14 mouse cellular contexts compared by ENCODE assay signal in genomic region chr14:59862351-59862750, GRCm38 (mm10).
DNase-seq lines count a peak whose midpoint lies in the region; ATAC-seq lines count a peak whose summit lies in the region.
"Had no signal": no experiment of that assay in that cellular context is flagged by ENCODE, and none has a peak within 500 bp of the region (broad histone marks: within the 10 kb centered on the region; RNA-seq: fewer than 3 reads in every experiment).

No protein-coding gene starts in this region.

- no peaks in the 10 kb centered on the region for H3K36me3 ChIP-seq in hindbrain, embryonic 15.5 days
- no peaks in the 10 kb centered on the region for H3K36me3 ChIP-seq in hindbrain, embryonic 12.5 days
- no peaks in the 10 kb centered on the region for H3K36me3 ChIP-seq in neural tube, embryonic 13.5 days
- no peaks in the 10 kb centered on the region for H3K36me3 ChIP-seq in limb, embryonic 13.5 days
- H3K36me3 ChIP-seq: embryonic facial prominence, embryonic 15.5 days; G1E; heart, embryonic 12.5 days had no signal

- H3K9ac ChIP-seq in hindbrain, embryonic 15.5 days = no peak overlapping the region
- H3K9ac ChIP-seq in hindbrain, embryonic 12.5 days = no peak overlapping the region
- no peak overlapping the region for H3K9ac ChIP-seq in neural tube, embryonic 13.5 days
- no peak overlapping the region for H3K9ac ChIP-seq in limb, embryonic 13.5 days
- H3K9ac ChIP-seq: embryonic facial prominence, embryonic 15.5 days; heart, embryonic 12.5 days; liver, embryonic 14.5 days had no signal

- H3K4me2 ChIP-seq in hindbrain, embryonic 15.5 days = no peak overlapping the region
- H3K4me2 ChIP-seq in hindbrain, embryonic 12.5 days (replicated peaks) = no peak overlapping the region
- H3K4me2 ChIP-seq in neural tube, embryonic 13.5 days = no peak overlapping the region
- H3K4me2 ChIP-seq in limb, embryonic 13.5 days (replicated peaks) = no peak overlapping the region
- H3K4me2 ChIP-seq: embryonic facial prominence, embryonic 15.5 days; heart, embryonic 12.5 days had no signal

- peak; percentile 65; the same call in 1 of the 2 replicates for ATAC-seq in hindbrain, embryonic 15.5 days (ENCODE audit: low FRiP score, low read depth)
- ATAC-seq in hindbrain, embryonic 12.5 days (ENCODE audit: low FRiP score) = no peak
- peak; percentile 64 for ATAC-seq in neural tube, embryonic 13.5 days (ENCODE audit: low read depth)
- ATAC-seq in limb, embryonic 13.5 days (ENCODE audit: low FRiP score, low read depth) = peak; percentile 58
- ATAC-seq: lung, postnatal 0 days had no signal

- H3K27me3 ChIP-seq in hindbrain, embryonic 15.5 days = no peaks in the 10 kb centered on the region
- no peaks in the 10 kb centered on the region for H3K27me3 ChIP-seq in hindbrain, embryonic 12.5 days
- H3K27me3 ChIP-seq in neural tube, embryonic 13.5 days = no peaks in the 10 kb centered on the region
- 0 out of 2 replicates have a peak, but pooled peaks cover 4% of the 10 kb centered on the region for H3K27me3 ChIP-seq in limb, embryonic 13.5 days
- H3K27me3 ChIP-seq: embryonic facial prominence, embryonic 15.5 days; heart, embryonic 12.5 days had no signal

- H3K9me3 ChIP-seq in hindbrain, embryonic 15.5 days = no peaks in the 10 kb centered on the region
- H3K9me3 ChIP-seq in hindbrain, embryonic 12.5 days (replicated peaks) = 0 out of 2 replicates have a peak, but pooled peaks cover 4% of the 10 kb centered on the region
- H3K9me3 ChIP-seq in neural tube, embryonic 13.5 days = no peaks in the 10 kb centered on the region
- peaks cover 5% of the 10 kb centered on the region for H3K9me3 ChIP-seq in limb, embryonic 13.5 days
- H3K9me3 ChIP-seq: embryonic facial prominence, embryonic 15.5 days had no signal

- DNase-seq in neural tube, embryonic 10.5 days (ENCODE audit: extremely low spot score, low spot score) = no peak
- peak; percentile 16 for DNase-seq in telencephalon, adult 2 months (ENCODE audit: low read depth, low spot score)
- no peak for DNase-seq in heart, postnatal 36 days
- DNase-seq: cerebellum, adult 11-12 months; heart, postnatal 4 days had no signal

- no peak overlapping the region for H3K4me3 ChIP-seq in hindbrain, embryonic 15.5 days
- no peak overlapping the region for H3K4me3 ChIP-seq in hindbrain, embryonic 12.5 days
- no peak overlapping the region for H3K4me3 ChIP-seq in neural tube, embryonic 13.5 days
- H3K4me3 ChIP-seq in limb, embryonic 13.5 days = no peak overlapping the region
- H3K4me3 ChIP-seq: embryonic facial prominence, embryonic 15.5 days; heart, embryonic 12.5 days had no signal

- WGBS in hindbrain, embryonic 15.5 days = 47% methylated on average over 4 of the region's 4 CpGs
- 65% methylated on average over 4 of the region's 4 CpGs for WGBS in hindbrain, embryonic 12.5 days
- WGBS in neural tube, embryonic 13.5 days = 42% methylated on average over 4 of the region's 4 CpGs
- WGBS in limb, embryonic 13.5 days = 27% methylated on average over 4 of the region's 4 CpGs

- H3K27ac ChIP-seq in hindbrain, embryonic 15.5 days (replicated peaks) = no peak overlapping the region
- no peak overlapping the region for H3K27ac ChIP-seq in hindbrain, embryonic 12.5 days
- H3K27ac ChIP-seq in neural tube, embryonic 13.5 days (replicated peaks) = no peak overlapping the region
- no peak overlapping the region for H3K27ac ChIP-seq in limb, embryonic 13.5 days
- H3K27ac ChIP-seq: embryonic facial prominence, embryonic 15.5 days; liver, embryonic 14.5 days had no signal

- intact Hi-C loops in heart, postnatal 36 days (cut with DNase I) = no loop called here

- H3K4me1 ChIP-seq in hindbrain, embryonic 15.5 days (replicated peaks) = no peaks in the 10 kb centered on the region
- H3K4me1 ChIP-seq in hindbrain, embryonic 12.5 days = no peaks in the 10 kb centered on the region; the same call in 1 of the 2 replicates
- peaks cover 10% of the 10 kb centered on the region; the same call in 1 of the 2 replicates for H3K4me1 ChIP-seq in neural tube, embryonic 13.5 days (replicated peaks)
- H3K4me1 ChIP-seq in limb, embryonic 13.5 days = peaks cover 53% of the 10 kb centered on the region
